Mouse (Mus musculus): ENCODE results near the gene March10.

March10 gene

GRCm38 (mm10) chr11:105338596-105339390 is 117.7 kb downstream of the March10 start:
- in situ Hi-C loops (cut with MboI; ENCODE audit: low pct_unique_long_range_greater_than_20kb in 1 of 2, low sequenced_read_pairs in 2 of 2, unreplicated experiment in 1 of 2) = no loop called here

DNA sequence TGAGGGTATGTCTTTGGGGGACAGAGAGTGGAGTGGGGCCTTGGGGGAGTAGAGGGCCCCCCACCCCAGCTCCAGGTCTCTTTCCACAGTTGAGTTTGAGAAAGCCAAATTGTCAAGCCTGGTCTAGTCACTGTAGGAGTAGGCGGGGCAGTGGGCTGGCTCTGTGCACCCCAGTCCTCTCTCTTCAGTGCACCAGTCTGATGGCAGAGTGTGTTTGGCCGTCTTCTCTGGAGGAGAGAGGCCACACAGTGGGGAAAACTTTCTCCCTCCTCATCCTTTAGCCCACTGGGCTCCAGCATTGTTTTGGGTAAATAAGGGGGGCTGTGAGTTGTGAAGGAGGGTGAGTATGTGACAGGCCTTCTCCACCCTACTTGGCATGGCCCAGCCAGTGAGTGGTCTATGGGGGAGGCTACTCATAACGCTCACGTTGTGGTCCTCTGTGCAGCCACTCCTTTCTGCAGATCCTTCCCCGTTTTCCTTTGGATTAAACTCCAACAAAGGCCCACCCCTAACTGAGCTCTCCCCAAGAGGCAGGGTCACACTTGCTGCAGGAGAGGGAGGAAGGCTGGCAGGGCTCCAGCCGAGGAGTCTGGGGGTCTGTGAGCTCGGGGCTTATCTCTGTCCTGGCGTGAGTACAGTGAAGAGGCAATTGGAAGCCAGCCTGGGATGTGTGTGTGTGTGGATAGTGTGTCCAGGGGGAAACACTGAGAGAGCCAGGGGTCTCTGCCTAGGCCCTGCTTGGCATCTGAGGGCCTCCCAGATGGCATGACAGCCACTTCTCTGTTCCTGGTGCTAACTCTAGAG is 122.5 kb downstream of the March10 start:
- in situ Hi-C loops (cut with MboI; ENCODE audit: low pct_unique_long_range_greater_than_20kb in 1 of 2, low sequenced_read_pairs in 2 of 2, unreplicated experiment in 1 of 2) = no loop called here

- in situ Hi-C loops (cut with MboI; ENCODE audit: low pct_unique_long_range_greater_than_20kb in 1 of 2, low sequenced_read_pairs in 2 of 2, unreplicated experiment in 1 of 2) = no loop called here
Measured at GRCm38 (mm10) chr11:105332468-105332867, 124.1 kb downstream of the March10 start.

DNA sequence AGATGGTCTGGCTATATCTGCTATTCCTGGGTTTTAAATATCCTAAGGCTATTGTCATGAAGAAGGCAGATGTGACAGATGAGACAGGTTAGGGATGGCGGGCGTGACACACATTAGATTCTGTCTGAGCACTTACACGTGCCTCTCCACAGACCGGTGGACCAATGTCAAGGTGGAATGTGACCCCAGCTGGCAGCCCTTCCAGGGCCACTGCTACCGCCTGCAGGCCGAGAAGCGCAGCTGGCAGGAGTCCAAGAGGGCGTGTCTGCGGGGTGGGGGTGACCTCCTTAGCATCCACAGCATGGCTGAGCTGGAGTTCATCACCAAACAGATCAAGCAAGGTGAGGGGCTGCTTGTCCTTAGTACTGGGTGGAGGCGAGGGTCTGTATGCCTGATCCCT is 124.8 kb downstream of the March10 start:
- in situ Hi-C loops (cut with MboI; ENCODE audit: low pct_unique_long_range_greater_than_20kb in 1 of 2, low sequenced_read_pairs in 2 of 2, unreplicated experiment in 1 of 2) = no loop called here

GRCm38 (mm10) chr11:105331129-105331528 is 125.4 kb downstream of the March10 start:
- in situ Hi-C loops (cut with MboI; ENCODE audit: low pct_unique_long_range_greater_than_20kb in 1 of 2, low sequenced_read_pairs in 2 of 2, unreplicated experiment in 1 of 2) = no loop called here

- in situ Hi-C loops (cut with MboI; ENCODE audit: low pct_unique_long_range_greater_than_20kb in 1 of 2, low sequenced_read_pairs in 2 of 2, unreplicated experiment in 1 of 2) = no loop called here
Measured at GRCm38 (mm10) chr11:105329962-105330361, 126.6 kb downstream of the March10 start.

- in situ Hi-C loops (cut with MboI; ENCODE audit: low pct_unique_long_range_greater_than_20kb in 1 of 2, low sequenced_read_pairs in 2 of 2, unreplicated experiment in 1 of 2) = no loop called here
Measured at GRCm38 (mm10) chr11:105327101-105327500, 129.4 kb downstream of the March10 start.

- in situ Hi-C loops (cut with MboI; ENCODE audit: low pct_unique_long_range_greater_than_20kb in 1 of 2, low sequenced_read_pairs in 2 of 2, unreplicated experiment in 1 of 2) = no loop called here
Measured at GRCm38 (mm10) chr11:105323530-105323929, 133.0 kb downstream of the March10 start.

DNA sequence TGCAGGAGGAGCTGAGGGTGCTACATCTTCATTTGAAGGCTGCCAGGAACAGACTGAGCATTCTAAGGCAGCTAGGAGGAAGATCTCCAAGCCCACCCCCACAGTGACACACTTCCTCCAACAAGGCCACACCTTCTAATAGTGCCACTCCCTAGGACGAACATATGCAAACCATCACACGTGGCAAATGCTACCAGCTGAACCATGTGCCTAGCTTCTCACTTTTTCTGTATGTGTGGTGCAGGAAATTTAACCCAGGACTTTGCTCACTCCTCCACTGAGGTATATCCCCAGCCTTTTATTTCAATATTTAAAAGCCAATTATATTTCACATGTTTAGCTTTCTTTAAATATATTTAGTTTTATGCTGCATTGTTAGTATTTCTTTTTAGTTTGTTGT is 135.4 kb downstream of the March10 start:
- in situ Hi-C loops (cut with MboI; ENCODE audit: low pct_unique_long_range_greater_than_20kb in 1 of 2, low sequenced_read_pairs in 2 of 2, unreplicated experiment in 1 of 2) = no loop called here

DNA sequence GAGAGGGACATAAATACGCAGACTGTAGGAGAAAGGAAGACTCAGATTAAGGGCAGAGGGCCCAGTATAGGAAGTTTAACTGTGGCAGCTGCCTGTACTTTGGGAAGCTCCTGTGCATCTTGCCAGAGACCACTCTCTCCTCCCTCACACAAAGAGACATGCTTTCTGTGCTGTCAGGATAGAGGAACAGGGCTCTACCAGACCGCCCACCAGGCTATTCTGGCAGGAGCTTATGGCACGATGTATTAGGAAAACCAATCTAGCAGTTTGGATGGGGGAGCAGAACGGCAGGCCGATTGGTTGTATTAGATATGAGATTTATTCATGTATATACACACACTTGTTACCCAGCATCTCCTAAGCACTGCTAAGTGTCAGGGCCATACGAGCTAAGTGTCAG is 138.8 kb downstream of the March10 start:
- in situ Hi-C loops (cut with MboI; ENCODE audit: low pct_unique_long_range_greater_than_20kb in 1 of 2, low sequenced_read_pairs in 2 of 2, unreplicated experiment in 1 of 2) = no loop called here

GRCm38 (mm10) chr11:105316121-105316520 is 140.4 kb downstream of the March10 start:
- in situ Hi-C loops (cut with MboI; ENCODE audit: low pct_unique_long_range_greater_than_20kb in 1 of 2, low sequenced_read_pairs in 2 of 2, unreplicated experiment in 1 of 2) = no loop called here

DNA sequence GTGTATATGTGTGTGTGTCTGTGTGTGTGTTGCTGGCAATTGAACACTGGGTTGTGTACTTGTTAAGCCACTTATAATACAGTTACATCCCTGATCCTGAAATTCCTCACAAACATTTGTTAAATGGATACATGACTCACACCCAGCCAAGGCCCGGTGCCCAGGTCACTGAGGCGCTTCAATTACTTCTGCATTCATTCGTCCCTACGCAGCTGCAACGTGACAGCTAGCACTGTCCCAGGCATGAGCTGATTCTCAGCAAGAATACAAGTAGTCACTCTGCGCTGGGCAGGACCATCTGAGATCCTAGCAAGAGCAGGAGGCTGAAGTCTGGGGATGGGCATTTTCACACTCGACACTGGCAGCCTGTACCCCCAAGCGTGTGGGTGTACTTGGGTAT is 141.2 kb downstream of the March10 start:
- in situ Hi-C loops (cut with MboI; ENCODE audit: low pct_unique_long_range_greater_than_20kb in 1 of 2, low sequenced_read_pairs in 2 of 2, unreplicated experiment in 1 of 2) = no loop called here

DNA sequence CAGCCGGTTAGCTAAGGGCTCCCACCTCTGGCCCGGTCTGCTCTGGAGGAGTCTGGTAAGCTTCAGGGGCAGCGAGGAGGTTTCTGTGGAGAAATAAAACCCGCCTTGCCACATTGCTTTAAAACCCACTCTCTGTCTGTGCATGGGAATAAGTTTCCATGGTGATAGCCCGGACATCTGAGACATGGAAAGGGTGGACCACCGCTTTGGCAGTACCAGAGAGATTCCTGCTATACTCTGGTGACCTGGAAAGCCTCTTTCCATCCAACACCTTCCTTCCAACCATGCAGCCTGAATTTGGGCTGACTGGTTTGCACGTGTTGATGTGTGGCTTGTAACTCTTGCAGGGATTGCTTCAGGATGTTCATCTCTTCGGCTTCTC is 142.9 kb downstream of the March10 start:
- in situ Hi-C loops (cut with MboI; ENCODE audit: low pct_unique_long_range_greater_than_20kb in 1 of 2, low sequenced_read_pairs in 2 of 2, unreplicated experiment in 1 of 2) = no loop called here

GRCm38 (mm10) chr11:105312972-105313632 is 143.4 kb downstream of the March10 start:
- in situ Hi-C loops (cut with MboI; ENCODE audit: low pct_unique_long_range_greater_than_20kb in 1 of 2, low sequenced_read_pairs in 2 of 2, unreplicated experiment in 1 of 2) = no loop called here

DNA sequence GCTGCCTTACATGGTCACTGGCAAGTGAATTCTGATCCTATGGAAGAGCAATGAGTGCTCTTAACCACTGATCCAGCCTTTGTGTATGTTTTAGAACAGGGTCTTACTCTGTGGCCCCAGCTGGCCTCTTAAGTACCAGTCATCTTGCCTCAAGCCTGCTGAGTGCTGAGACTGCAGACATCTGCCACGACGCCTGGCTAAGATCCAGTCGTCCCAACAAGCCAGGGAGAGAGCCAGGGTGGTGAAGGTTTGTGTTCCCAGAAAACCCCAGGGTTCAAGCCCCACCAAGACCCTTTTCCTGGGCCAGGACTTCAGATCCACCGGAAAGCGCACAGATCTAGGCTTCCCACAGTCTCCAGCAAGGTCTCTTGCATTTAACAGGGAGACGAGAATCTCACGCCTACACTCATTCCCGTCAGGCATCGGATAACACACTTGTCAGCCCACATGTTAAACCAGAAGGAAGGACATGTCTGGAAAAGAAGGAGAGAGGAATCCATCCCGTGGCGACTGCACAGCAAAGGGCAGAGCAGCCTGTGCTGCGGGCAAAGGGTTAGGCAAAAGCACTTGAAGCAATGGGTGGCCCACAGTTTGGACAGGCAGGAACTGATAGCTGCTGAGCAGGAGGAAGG is 144.1 kb downstream of the March10 start:
- in situ Hi-C loops (cut with MboI; ENCODE audit: low pct_unique_long_range_greater_than_20kb in 1 of 2, low sequenced_read_pairs in 2 of 2, unreplicated experiment in 1 of 2) = no loop called here

DNA sequence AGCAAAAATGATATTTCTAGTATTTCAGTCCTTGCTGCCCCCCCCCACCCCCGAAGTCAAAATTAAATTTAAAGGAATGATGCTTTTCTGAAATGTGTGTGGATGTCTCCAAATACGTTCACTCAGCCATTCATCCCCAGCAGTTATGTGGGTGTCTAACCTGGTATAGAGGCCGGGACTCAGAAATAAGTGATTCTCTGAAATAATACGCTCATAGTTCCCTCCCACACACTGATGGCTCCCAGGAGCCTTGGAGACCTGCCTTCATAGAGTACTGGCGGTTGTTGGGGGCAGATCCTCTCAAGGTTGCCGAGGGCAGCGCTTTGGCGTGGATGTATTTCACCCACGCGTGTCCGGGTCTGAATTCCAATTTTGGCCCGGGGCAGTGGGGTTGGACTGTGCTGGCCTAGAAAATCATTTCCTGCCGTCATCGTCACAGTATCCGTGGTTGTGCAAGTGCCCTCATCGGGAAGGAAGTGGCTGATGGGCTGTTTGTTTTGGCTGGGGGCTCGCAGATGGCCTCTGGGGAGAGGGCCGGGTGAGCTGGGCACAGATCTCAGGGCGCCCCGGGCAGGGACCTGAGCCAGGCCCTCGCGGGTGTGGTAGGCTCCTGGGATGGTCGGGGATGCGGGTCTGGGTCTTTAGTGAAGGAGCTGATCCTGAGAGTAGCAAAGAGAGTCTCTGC is 145.1 kb downstream of the March10 start:
- in situ Hi-C loops (cut with MboI; ENCODE audit: low pct_unique_long_range_greater_than_20kb in 1 of 2, low sequenced_read_pairs in 2 of 2, unreplicated experiment in 1 of 2) = no loop called here

Data from mouse embryonic stem cell (cell line).